Mouse (Mus musculus) layer of hippocampus, adult 6 months (tissue): ENCODE measurements around the gene Cidec. TPM values are rescaled to one million over a fixed set of nuclear protein-coding genes. Genes with fewer than 3 reads are reported as not detected.

ENCODE experiments used
- long read RNA-seq, 2 experiments: library from polyadenylated mRNA; unstranded; transcript quantifications; one replicate each; pipeline ENCODE4 v2.0.0; 2019 to 2020
- microRNA-seq: library from miRNA; unstranded; fragments of <30 nt; microRNA quantifications from one replicate; pipeline ENCODE4 v1.2.0, GENCODE M21; 2020
- polyA plus RNA-seq: library from polyadenylated mRNA; unstranded; fragments of <200 nt; fragmentation: Nextera tagmentation; gene quantifications from 2 replicates; pipeline ENCODE4 v1.2.3, GENCODE M21; 2021

The Cidec gene
- 0.20 TPM in 1 of 2 replicates, not detected in the other for polyA plus RNA-seq
- long read RNA-seq, experiment 1 = 0 reads
- long read RNA-seq, experiment 2 = 0 reads

DNA sequence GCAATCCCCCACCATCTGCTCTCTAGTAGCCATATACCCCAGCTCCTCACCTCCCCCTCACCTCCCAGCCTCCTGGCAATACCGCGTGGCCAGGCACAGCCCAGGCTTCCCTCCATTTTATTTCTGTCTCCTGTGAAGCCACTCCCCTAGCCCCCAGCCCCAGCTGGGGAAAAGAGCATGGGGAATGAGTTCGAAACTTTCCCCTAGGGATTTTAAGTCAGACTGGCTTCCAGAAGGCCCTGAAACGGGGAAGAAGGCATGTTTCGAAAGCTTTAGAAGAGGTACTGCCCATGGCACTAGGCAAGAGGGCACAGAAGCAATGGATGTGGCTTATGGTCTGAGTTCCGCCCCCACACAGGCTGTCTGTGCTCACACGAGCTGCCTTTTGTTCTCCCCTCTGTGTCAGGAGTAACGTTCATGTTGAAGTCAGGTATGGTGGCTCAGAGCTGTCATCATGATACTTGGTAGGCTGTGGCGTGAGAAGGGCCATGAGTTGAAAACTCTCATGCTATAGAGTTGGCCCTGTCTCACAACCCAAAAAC is at the start of gene Cidec:
Cidec (minus strand) TSS at position 97 of the 542 bp plus-strand sequence.

DNA sequence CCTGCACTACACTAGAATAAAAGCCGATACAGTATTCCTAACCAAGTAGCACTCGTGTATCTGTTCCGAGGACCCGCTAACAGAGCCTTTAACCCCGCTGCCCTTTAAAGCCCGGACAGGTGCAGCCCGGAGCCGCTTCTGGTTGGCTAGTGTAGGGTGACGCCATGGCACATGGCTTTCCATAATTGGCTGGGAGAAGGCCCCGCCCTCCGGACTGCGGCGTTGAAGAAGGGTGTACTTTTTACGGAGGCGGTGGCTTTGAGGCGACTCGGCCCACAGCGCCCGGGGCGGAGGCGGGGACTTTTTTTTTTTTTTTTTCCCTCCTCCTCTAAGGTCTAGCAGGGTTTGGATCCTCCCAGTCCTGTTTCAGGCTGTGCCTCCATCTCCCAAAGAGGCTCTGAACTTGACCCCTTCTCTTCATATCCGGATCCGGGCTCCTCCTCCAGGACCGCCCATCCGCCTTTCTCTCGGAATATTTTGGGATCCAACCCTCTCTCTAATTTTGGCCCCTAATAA is 47.6 kb upstream of the Cidec start, which contains the start of gene Creld1:
Creld1 (plus strand) TSS at position 198 of the 516 bp plus-strand sequence.

DNA sequence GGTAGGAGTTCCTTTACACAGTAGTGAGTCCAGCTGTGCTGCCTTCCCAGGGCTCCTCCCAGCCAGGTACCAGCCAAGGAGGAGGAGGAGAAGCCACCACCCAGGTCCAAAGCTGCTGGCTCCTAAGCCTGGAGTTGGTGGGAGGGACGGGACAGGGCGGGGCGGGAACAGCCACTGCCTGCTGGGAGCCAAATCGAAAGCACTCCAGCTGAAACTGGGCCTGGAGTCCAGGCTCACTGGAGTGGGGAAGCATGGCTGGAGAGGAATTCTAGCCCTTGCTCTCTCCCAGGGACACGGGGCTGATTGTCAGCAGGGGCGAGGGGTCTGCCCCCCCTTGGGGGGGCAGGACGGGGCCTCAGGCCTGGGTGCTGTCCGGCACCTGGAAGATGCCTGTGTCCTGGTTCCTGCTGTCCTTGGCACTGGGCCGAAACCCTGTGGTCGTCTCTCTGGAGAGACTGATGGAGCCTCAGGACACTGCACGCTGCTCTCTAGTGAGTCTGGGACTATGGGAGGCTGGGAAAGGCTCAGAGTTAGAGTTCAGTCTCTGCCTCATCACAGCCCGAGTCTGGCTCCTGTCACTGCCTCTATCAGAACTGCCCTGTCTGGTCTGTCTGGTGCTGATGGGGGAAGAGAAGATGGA is 35.9 kb upstream of the Cidec start, which contains the start of gene Il17rc:
Il17rc (plus strand) TSS at position 131 of the 640 bp plus-strand sequence.

DNA sequence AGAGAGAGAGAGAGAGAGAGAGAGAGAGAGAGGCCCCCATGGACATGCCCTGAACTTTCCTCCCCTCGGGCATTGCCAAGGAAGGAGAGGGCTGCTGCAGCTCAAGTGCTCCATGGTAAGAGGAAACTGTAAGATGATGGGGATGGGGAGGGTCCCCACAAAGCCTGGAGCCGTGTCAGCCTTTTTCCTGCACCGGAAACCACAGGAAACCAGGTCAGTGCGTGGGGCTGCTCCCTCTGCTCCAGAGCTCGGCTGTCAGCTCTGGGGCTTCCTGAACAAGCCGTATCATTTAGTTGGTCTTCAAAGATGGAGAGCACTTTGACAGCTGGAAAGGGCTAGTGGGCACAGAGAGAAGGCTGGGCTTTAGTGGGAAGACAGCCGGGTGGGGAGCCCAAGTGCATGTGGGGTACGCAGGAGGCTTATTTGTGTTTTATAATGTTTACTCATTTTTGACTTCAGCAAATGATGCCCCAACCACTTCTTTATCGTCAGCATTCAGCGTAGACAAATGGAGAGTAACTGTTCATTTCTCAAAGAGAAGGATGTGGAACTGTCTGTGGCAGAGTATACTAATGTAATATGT is 22.5 kb upstream of the Cidec start, which contains the start of gene Il17re:
Il17re (plus strand) TSS at position 533 of the 583 bp plus-strand sequence.

DNA sequence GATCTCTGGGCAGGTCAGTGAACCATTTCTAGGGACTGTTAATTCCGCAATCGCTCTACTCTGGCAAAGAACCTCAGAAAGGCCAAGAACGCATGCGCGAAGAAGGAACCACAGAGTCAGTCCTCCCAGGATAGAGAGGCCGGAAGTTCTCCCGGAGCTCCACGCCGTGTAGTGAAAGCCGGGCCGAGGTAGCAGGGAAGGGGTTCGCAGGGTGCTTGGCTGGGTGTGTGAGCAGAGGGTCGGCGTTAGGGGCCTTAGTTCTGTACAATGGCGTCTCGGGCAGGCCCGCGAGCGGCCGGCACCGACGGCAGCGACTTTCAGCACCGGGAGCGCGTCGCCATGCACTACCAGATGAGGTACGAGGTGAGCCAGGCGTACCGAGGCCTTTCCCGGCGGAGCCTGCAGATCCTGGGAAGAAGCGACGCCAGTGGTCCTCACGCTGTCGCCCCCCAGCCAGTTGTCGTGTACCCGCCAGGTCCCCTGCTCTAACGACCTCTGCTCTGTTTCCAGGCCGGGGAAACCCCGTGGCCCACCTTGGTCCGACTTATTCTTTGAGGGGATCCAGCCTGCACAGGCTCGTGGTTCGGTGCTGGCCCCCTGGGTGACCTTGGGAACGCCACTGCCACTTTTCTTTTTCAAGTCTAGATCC is 7.0 kb upstream of the Cidec start, which contains the start of gene Jagn1:
Jagn1 (plus strand) TSS at position 128 of the 649 bp plus-strand sequence.

DNA sequence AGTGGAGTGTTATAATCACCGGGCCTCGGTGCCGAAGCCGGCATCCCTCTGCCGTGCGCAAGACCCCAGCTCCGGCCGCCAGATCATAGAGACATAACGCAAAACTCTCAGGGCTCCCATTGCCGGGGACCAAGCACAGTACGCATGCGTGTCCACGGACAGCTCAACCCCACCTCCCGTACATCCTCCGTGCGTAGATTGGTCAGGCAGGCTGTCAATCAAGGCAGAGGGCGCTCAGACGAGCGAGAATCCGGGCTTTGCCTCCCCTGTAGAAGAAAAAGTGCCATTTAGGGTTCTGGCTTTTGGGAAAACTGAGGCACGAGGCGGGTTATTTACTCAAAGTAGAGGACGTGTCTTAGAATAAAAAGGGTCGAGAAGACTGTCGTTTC is 16.4 kb downstream of the Cidec start, which contains the start of gene Rpusd3:
Rpusd3 (minus strand) TSS at position 142 of the 389 bp plus-strand sequence.

DNA sequence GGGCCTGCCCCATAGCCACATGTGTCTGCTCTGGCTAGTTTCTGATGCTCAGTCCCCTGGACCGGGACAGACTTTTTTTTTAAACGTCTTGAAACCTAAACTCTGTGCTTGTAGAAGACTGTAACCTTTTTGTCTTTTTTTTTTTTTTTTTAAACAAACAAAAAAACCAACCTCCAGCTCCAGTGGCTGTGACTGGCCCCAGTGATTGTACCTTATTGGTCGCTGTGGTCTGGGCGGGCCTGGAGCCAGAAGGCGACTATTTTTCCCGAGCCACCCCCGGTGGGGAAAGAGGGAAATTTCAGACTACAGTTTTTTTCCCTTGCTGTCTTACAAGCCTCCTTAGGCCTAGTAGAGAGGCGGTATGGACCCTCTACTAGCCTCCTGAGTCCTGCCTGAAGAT is 46.6 kb downstream of the Cidec start, which contains the start of gene Ttll3:
Ttll3 (plus strand) TSS at position 301 of the 400 bp plus-strand sequence.

DNA sequence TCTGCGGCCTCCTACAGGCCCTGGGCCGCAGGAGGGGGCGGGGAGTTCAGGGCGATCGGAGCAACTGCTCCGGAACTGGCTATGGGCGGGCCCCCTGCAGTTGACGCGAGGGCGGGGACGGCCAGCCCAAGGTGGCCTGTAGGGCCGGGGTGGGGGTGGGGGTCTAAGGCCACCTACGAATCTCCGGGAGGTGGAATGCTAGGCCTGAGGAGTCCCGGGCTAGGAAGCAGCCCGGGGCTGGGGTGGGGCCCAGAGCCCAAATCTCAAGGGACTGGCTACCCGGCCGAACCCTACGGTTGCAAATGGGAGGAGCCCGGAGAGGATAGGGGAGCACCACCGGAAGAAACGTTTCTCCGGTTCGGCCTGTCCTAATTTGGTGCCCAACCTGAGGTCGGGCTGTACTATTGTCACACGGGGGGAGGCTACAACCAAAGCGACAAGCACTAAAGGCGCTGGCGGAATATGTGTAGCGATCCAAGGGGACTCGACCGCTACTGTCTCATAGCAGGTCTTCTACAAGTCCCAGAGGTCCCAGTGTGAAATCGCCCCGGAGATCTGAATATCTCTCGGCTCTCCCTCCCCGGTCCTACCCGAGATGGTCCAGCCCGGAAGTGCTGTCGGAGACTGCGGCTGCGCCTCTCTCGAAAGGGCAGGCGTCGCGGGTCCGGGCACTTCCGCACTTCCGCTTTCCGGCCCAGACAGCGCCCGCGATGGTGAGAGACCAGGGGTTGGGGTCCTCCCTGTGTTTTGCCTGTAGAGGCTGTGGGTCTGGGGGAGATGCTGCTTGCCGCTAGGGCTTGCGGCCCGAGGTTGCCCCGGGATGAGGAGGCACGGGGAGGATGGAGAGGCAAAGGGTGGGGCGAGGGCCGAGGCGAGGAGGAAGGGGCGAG is 57.8 kb downstream of the Cidec start, which contains the start of the genes Tada3 and Arpc4:
Tada3 (minus strand) TSS at position 388 of the 890 bp plus-strand sequence.
Arpc4 (plus strand) TSS at position 620 of the 890 bp plus-strand sequence.

Small RNA genes lying within 50 kb of the gene (microRNA-seq; reads per million reads assigned to microRNA genes)
- gene Gm24387 = not detected

Other genes with a start within 250 kb of the Cidec start
- 12.4 and 13.0 TPM in 2 replicates for gene Lhfpl4, start 240.4 kb downstream of the Cidec start, polyA plus RNA-seq
- 12.2 and 14.1 TPM in 2 replicates for gene Mtmr14, start 197.9 kb downstream of the Cidec start, polyA plus RNA-seq
- 13.9 and 15.3 TPM in 2 replicates for gene Cpne9, start 153.5 kb downstream of the Cidec start, polyA plus RNA-seq
- gene Brpf1, start 128.6 kb downstream of the Cidec start, polyA plus RNA-seq = 4.3 and 5.1 TPM in 2 replicates
- 3.2 and 3.5 TPM in 2 replicates for gene Ogg1, start 108.8 kb downstream of the Cidec start, polyA plus RNA-seq
- 69.5 and 70.8 TPM in 2 replicates for gene Camk1, start 91.8 kb downstream of the Cidec start, polyA plus RNA-seq
- 17.7 and 21.4 TPM in 2 replicates for gene Tada3, start 57.9 kb downstream of the Cidec start, polyA plus RNA-seq
- 419 and 427 TPM in 2 replicates for gene Arpc4, start 57.6 kb downstream of the Cidec start, polyA plus RNA-seq
- gene Ttll3, start 46.5 kb downstream of the Cidec start, polyA plus RNA-seq = 3.6 and 4.0 TPM in 2 replicates
- gene Rpusd3, start 16.4 kb downstream of the Cidec start, polyA plus RNA-seq = 23.8 and 27.5 TPM in 2 replicates
- 85.2 and 90.9 TPM in 2 replicates for gene Jagn1, start 6.8 kb upstream of the Cidec start, polyA plus RNA-seq
- 0.20 and 2.7 TPM in 2 replicates for gene Il17re, start 22.7 kb upstream of the Cidec start, polyA plus RNA-seq
- 5.7 and 5.8 TPM in 2 replicates for gene Il17rc, start 35.7 kb upstream of the Cidec start, polyA plus RNA-seq
- 79.6 and 80.0 TPM in 2 replicates for gene Creld1, start 47.5 kb upstream of the Cidec start, polyA plus RNA-seq
- 20.0 and 25.5 TPM in 2 replicates for gene Prrt3, start 66.2 kb upstream of the Cidec start, polyA plus RNA-seq
- gene Emc3, start 95.9 kb upstream of the Cidec start, polyA plus RNA-seq = 95.3 and 96.8 TPM in 2 replicates
- 1.3 and 1.9 TPM in 2 replicates for gene Fancd2, start 95.9 kb upstream of the Cidec start, polyA plus RNA-seq
- gene Fancd2os, start 165.0 kb upstream of the Cidec start, polyA plus RNA-seq = 0.35 and 0.69 TPM in 2 replicates
- gene Brk1, start 169.0 kb upstream of the Cidec start, polyA plus RNA-seq = 214 and 247 TPM in 2 replicates
- gene Vhl, start 188.2 kb upstream of the Cidec start, polyA plus RNA-seq = 41.5 and 43.3 TPM in 2 replicates
- gene Irak2, start 202.7 kb upstream of the Cidec start, polyA plus RNA-seq = 14.3 and 15.4 TPM in 2 replicates